Mouse (Mus musculus) splenic B cell, adult 2 months (primary cell): ENCODE measurements around the gene Sult4a1.

Experiments used
- DNase-seq: peaks from one replicate; pipeline ENCODE4 v3.0.0-alpha.2; 2011; ENCODE audit warnings: low read depth, low spot score
- H3K27me3 ChIP-seq: 2 replicates; pipeline ENCODE4 v1.6.1; 2012; ENCODE audit warnings: mild to moderate bottlenecking, low read length, moderate library complexity, mixed read lengths; ENCODE audit not compliant: control insufficient read depth, poor library complexity, insufficient read depth, severe bottlenecking
- H3K36me3 ChIP-seq: 2 replicates; pipeline ENCODE4 v1.6.1; 2012; ENCODE audit warnings: mild to moderate bottlenecking, low read length, moderate library complexity, mixed read lengths; ENCODE audit not compliant: control insufficient read depth, poor library complexity, insufficient read depth, severe bottlenecking

Sult4a1 gene

DNA sequence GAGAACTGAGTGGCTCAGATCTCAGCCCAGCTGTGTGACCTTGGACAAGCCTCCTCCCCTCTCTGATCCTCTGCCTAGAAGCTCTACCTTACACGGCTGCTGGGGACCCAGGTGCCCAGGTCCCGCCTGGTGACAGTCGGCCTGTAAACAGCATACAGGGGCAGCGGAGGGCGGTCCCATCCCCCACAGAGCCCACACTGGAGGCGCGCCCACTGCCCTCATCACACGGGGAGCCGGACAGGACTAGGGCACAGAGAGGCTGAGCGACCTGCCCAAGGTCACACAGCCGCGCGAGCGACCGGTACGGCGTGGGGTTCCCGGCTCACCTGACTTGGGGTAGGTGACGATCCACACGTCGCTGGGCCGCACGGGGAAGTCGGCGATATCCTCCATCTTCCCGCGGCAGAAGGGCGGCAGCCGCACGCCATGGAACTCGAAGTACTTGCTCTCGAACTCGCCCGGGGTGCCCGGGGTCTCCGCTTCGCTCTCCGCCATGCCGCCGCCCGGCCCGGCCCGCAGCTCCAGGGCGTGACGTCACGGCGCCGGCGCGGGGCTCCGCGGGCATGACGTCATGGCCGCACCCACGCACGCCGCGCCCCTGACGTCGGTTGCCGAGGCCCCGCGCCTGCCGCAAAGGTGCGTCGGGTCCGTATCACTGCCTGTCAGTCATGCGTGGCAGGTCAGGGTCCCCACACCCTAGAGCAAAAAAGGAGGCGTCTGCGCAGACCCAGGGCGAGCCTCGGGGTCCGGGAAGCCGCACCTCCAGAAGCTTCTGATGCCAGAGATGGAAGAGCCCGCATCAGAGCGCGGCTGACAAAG is at the start of gene Sult4a1:
Sult4a1 (minus strand) TSS at position 650 of the 819 bp plus-strand sequence.
- Histone ChIP-seq H3K27me3 (no peaks in the 10 kb centered on the region), H3K36me3 (no peaks in the 10 kb centered on the region)
- peak; percentile 11 for DNase-seq

DNA sequence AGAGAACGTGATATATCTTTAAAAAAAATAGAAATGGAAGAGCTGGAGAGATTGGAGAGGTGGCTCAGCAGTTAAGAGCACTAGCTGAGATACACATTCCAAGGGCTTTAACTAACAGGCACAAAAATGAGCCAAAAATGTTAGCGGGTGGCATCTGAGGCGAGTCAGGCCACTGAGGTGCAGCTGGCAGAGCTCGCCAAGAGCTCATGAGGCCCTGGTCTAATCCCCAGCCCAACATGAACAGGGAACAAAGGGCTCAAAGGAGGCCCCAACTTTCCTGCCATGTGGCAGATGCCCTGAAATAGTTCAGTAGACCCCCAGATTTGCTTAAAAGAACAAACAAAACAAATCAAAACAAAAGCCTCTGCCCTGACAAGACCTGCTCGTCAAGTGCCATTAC is 35.4 kb upstream of the Sult4a1 start:
- H3K36me3 ChIP-seq = no peaks in the 10 kb centered on the region
- DNase-seq = no peak
- H3K27me3 ChIP-seq = no peaks in the 10 kb centered on the region

DNA sequence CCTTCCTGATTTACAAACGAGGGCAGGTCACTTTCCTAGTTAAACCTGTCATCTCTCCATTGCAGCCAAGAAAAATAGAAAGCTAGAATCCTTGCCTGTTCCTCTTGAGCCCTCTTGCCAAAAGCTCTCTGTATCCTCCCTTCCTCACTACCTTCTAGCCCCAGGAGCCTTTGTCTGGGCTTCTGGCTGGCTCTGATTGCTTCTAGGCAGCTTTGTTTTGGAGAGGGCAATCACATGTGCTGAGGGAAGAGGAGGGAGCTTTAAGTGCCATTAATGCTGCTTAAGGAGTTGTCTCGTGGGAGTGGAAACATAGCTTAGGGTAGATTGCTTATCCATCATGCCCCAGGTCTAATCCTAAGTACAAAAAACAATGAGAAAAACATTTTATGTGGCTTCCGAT is 34.6 kb upstream of the Sult4a1 start:
- Histone ChIP-seq H3K27me3 (no peaks in the 10 kb centered on the region), H3K36me3 (no peaks in the 10 kb centered on the region)
- DNase-seq = no peak

DNA sequence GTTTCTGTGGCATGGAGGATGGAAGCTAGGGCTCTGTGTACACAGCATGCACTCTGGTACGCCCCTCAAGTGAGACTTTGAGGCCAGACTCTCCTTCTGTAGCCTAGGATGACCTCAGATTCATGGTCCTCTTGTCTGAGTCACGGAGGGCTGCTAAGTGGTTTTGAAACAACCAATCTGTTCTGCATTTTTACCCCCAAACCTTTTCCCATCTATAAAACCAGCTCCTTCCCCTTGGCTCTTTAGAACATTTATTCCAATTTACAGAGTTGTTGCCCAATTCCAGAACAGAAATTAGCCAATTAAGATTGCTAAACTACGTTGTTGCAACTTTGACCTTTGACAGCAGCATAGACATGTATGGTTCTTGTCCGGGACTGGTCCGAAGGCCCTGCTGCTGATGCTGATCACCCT is 34.0 kb upstream of the Sult4a1 start:
- DNase-seq = no peak
- Histone ChIP-seq H3K27me3 (no peaks in the 10 kb centered on the region), H3K36me3 (no peaks in the 10 kb centered on the region)

DNA sequence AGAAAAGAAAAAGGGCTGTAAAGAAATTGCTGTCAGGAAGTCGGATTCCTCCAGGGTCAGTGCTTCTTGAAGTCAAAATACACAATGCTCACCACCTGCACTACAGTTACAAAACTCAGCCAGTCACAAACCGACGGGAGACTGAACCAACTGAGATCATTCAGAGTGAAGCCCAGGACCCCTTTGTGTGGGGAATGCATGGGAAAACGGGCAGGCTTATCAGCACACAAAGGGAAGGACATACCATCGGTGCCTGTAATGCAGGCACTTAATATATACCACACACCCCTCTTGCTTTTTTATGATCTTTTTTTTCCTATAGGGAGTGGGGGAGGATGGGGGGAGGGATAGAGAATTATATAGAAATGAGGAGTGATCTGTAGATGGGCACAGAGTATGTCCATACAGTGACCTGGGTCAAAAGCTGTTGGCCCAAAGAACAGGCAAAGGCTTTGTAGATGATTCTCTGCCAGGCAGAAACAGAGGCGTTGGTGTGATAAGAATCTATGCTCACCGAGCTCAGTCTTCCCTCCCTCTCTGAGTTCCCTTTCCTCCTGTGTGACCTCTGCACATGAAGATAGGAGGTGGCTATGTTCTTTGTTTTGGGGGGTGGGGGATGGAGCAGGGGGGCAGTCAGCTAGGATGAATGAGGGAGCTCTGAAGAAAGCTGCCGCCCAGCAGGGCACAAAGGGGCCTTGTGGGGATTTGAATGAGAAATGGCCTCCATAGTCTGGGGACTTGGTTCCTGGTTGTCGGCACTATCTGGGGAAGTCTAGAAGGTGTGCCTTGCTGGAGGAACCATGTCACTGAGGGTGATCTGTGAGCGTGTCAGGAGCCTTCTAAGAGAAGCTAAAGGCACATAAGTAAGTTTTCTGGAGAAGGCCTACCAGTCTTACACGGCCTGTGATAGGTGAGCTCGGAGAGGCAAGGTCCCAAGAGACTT is 31.2 kb upstream of the Sult4a1 start:
- no peaks in the 10 kb centered on the region for H3K36me3 ChIP-seq
- no peak for DNase-seq
- no peaks in the 10 kb centered on the region for H3K27me3 ChIP-seq

DNA sequence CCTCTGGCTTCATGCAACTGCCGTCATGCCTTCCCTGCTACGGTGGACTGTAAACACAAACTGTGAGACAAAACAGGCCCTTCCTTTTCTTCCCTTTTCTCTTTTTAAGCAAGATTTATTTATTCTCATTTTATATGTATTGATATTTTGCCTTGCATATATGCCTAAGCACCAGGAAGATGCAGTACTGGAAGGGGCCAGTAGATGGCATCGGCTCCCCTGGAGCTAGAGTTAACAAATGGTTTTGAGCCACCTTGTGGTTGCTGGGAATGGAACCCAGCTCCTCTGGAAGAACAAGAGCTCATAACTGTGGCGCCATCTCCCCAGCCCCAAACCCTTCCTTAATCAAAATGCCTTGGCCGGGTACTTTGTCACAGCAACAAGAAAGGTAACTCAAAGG is 29.9 kb upstream of the Sult4a1 start:
- DNase-seq = peak; percentile 65
- Histone ChIP-seq H3K27me3 (no peaks in the 10 kb centered on the region), H3K36me3 (no peaks in the 10 kb centered on the region)

DNA sequence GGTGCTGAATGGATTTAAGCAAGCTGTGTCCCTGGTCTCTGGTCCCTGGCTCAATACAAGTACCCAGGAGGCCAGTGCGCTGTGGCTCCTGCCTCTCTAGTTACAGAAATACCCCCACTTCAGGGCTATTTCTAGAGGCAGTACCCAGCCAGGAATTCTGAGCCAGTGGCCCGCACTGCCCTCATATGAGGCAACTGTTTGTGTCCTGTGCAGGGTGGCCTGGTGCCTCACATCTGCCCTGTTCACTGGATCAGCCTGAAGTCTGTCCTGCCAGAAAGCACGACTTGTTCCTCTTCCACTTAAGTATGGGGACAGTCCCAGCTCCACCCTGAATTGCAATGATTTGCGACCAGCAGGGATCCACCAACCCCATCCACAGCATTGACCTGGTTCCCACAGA is 27.9 kb upstream of the Sult4a1 start:
- DNase-seq = no peak
- Histone ChIP-seq H3K36me3 (no peaks in the 10 kb centered on the region), H3K27me3 (no peaks in the 10 kb centered on the region)

DNA sequence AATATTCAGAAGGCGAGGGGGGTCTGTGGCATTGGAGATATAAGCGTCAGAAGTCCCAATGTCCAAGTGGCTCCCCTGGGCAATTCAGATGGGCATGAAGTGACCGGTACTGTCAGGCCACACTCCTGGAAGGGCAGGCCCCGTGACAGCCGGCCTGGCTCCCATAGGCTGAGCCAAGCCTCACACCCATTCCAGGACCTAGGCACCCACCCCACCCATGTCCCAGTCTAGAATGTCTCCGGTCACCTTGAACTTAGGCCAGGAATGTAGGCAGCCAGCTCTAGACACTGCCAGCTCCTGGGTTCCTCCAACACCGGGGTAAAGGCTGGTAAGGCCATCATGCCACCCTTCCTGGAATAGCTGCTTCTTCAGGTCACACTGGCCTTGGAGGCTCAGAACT is 26.4 kb upstream of the Sult4a1 start:
- DNase-seq = no peak
- no peaks in the 10 kb centered on the region for H3K27me3 ChIP-seq

DNA sequence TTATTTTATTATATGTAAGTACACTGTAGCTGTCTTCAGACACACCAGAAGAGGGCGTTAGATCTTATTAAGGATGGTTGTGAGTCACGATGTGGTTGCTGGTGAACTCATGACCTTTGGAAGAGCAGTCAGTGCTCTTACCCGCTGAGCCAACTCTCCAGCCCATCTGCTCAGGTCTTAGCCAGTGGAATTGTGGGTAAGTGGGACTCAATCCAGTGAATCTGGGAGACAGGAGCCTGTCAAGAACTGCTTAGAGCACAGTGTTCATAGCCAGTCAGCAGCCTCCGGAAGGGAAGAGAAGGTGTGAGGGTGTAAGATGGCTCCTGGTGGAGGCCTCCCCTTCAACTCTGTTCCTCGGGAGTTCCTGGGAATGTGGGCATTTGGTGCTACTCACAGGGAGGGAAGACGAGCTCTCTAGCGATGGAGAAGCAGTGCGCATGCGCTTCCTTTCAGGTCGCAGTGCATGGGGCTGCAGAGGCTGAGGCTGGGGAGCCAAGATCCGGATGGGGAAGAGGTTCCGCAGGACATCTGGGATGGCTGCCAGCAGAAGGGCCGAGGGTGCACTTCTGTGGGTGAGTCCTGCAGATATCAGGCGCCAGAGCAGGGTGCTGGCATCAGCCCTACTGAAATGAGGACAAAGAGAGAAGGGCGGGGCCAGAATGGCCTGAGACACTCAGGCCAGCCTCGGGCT is 25.7 kb upstream of the Sult4a1 start:
- DNase-seq = no peak
- Histone ChIP-seq H3K36me3 (no peaks in the 10 kb centered on the region), H3K27me3 (no peaks in the 10 kb centered on the region)

More for the DNA sequence above, 26.4 kb upstream of the Sult4a1 start:
- no peaks in the 10 kb centered on the region for H3K36me3 ChIP-seq

DNA sequence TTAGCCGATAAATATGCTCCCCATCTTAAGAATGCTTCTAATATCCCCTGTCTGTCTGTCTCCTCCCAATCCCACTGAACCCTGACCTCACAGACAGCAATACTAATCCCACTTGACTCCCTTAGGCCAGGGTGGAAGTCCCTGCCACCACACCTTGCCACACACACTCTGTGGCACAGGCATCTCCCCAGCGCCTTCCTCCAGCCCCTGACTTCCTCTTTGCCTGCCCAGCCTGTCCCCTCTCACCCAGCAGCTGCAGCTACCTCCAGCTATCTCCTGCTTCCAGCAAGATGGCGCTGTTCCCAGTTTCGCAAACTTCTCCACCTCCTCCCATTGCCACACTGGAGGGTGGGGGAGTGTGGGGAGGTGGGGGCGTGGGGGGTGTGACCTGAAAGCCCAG is 21.3 kb upstream of the Sult4a1 start:
- DNase-seq = peak; percentile 5
- Histone ChIP-seq H3K27me3 (no peaks in the 10 kb centered on the region), H3K36me3 (no peaks in the 10 kb centered on the region)

DNA sequence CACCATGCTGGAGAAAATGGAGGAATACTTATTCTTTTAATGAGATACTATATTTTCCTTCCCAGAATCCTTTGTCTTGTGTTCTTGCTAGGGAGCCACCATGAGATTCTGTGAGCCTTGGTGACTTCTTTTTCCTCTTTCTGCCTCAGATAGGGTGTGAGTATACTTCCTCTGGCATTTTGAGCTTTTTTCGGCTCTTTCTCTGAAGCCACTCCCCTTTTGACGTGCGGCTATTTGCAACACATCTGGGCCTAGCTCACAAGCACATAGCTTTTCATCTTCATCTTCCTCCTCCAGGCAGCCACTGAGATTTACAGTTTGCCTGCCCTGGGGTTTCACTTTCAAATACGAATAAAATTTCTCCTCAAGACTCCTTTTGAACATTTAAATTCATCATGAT is 20.9 kb upstream of the Sult4a1 start:
- DNase-seq = no peak
- Histone ChIP-seq H3K27me3 (no peaks in the 10 kb centered on the region), H3K36me3 (no peaks in the 10 kb centered on the region)

DNA sequence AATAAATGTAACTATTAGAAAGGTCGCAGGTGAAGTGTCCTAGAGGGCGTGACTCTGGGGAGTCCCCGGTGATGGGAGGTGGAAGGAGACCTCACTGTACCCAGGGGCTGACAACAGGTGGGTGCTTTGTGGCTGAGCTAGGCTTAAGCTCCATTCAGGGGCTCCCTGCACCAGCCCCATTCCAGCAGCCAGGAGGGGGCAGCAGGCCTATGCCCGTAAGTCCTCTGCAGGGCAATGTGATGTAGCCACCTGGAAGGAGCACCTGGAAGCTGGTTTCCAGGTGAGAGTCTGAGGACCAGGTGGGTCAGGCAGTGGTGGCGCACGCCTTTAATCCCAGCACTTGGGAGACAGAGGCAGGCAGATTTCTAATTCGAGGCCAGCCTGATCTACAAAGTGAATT is 18.5 kb upstream of the Sult4a1 start:
- no peak for DNase-seq
- H3K36me3 ChIP-seq = no peaks in the 10 kb centered on the region
- H3K27me3 ChIP-seq = no peaks in the 10 kb centered on the region

DNA sequence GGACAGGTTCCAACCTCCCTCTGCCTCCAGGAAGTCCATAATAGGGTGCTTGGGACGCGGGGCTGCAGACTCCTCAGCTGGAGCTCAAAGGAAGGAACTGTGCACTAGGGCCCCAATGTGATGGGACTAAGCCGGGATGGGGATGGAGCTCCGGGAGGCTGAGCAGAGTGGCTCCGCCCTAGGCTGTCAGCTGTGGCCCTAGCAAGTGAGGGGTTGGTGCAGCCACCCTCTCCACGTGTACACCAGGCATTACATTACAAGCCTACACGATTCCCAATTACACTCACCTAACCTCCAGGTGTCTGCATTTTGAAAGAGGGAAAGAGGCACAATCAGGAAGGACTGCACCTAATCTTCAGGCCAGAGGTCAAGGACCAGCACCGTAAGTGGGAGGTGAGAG is 17.5 kb upstream of the Sult4a1 start, which contains the start of gene Pnpla5:
Pnpla5 (minus strand) TSS at position 101 of the 400 bp plus-strand sequence.
- H3K27me3 ChIP-seq = no peaks in the 10 kb centered on the region
- H3K36me3 ChIP-seq = no peaks in the 10 kb centered on the region
- no peak for DNase-seq

DNA sequence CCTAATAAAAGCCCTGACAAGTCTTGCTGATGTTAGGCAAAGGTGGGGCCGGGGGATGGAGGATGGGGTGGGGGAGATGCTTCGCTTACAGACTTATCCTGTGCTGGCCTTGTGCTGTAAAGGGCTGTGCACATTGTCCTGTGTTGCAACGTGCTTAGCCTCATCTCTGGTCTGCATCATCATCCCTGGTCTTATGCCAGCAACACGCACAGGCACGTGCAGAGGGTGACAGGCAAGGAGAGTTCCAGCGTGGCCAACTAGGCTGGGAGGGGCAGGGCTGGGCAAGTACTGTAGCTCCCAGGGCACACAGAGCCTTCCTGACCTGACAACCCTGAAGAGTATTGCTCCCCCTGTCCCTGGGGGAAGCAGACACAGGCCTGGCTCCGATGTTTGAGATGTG is 15.5 kb upstream of the Sult4a1 start:
- Histone ChIP-seq H3K27me3 (no peaks in the 10 kb centered on the region), H3K36me3 (no peaks in the 10 kb centered on the region)
- no peak for DNase-seq
